Mouse (Mus musculus) heart, adult 2 months (tissue): ENCODE data around the gene Sytl1.

Experiments
- CTCF ChIP-seq: fragments of 200-600 bp; IDR thresholded peaks from 2 replicates; pipeline ENCODE4 v1.8.1; 2022; ENCODE audit warnings: antibody characterized with exemption, mild to moderate bottlenecking, moderate library complexity
- POLR2A ChIP-seq: fragments of 200-500 bp; IDR thresholded peaks from 2 replicates; pipeline ENCODE4 v1.6.1; 2011; ENCODE audit warnings: mild to moderate bottlenecking, low read depth, low read length, control low read depth; ENCODE audit not compliant: insufficient read depth

DNA sequence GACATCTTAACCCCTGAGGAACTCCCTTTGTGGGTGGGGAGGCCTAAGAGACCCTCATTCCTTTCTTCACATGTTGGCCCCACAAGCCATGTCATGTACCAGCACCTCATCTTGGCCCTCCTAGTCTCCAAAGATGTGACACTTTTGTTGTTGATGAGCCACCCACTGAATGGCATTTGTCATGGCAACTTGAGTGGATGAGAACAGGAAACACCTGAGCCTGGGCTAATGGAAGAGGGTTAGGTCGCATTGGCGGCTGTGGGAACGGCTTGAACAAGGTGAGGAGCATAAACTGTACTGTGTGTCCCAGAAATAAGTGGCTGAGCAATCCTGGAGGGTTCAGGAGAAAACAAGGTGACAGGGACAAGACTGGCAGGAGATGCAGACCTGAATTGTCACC is 6.0 kb upstream of the Sytl1 start:
- TF ChIP-seq POLR2A (no peak), CTCF (no peak)
